Comparison of ENCODE assay signal across 8 mouse cellular contexts in the genomic region with DNA sequence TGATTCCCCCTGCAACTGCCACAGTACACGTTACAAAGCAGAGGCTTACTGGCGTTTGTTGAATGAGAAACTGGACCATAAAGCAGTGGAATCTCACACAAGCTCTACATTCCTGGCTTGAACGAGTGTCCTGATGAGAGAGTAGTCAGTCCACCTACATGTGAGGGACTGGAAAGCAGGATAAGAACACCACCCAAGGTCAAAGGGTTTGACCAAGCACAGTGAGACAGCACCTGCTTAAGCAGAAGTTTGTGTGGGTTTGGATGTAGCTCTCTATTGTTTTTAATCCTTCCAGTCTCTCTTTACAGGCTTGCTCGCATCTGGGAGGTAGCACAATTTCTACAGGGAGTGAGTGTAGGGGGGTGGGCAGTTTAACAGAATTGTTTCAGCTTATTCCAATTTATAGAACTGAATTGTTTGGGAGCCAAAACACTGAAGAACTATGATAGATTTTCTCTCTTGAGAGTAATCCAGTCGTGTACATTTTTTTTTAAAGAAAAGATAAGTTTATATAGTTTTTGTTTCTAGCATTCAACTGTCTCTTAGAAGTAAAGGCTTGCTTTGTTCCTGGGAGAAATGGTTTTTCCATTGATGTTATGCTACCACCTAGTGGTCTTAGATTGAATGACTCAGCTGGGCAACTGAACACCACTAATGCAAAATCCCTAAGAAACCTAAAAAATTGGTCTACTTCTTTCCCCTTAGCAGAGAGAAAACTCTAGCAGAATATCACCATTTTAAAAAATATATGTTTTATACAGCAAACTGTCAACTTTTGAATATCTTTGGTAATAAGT.
DNase-seq lines count a peak whose midpoint lies in the region; ATAC-seq and TF ChIP-seq lines count a peak whose summit lies in the region.

No protein-coding gene starts in this region.

- H3K27ac ChIP-seq in forebrain, postnatal 0 days (ENCODE audit: low read depth, low read length) = no peak overlapping the region
- no peak overlapping the region for H3K27ac ChIP-seq in neural tube, embryonic 12.5 days

- TF ChIP-seq CTCF in forebrain, postnatal 0 days (IDR thresholded peaks at IDR 0.05; ENCODE audit: low read depth) = peak; percentile 85

- H3K4me2 ChIP-seq in forebrain, postnatal 0 days (ENCODE audit: low read depth) = no peak overlapping the region
- no peak overlapping the region for H3K4me2 ChIP-seq in neural tube, embryonic 12.5 days (replicated peaks)

- no peaks in the 10 kb centered on the region for H3K27me3 ChIP-seq in forebrain, postnatal 0 days (ENCODE audit: insufficient read depth, low read length)
- no peaks in the 10 kb centered on the region for H3K27me3 ChIP-seq in neural tube, embryonic 12.5 days (replicated peaks)

- H3K4me3 ChIP-seq in forebrain, postnatal 0 days (ENCODE audit: low read depth, low read length) = no peak overlapping the region
- no peak overlapping the region for H3K4me3 ChIP-seq in neural tube, embryonic 12.5 days

- no peaks in the 10 kb centered on the region for H3K4me1 ChIP-seq in forebrain, postnatal 0 days (ENCODE audit: insufficient read depth)
- no peaks in the 10 kb centered on the region for H3K4me1 ChIP-seq in neural tube, embryonic 12.5 days

- no peaks in the 10 kb centered on the region for H3K9me3 ChIP-seq in forebrain, postnatal 0 days (ENCODE audit: low read length)
- no peaks in the 10 kb centered on the region for H3K9me3 ChIP-seq in neural tube, embryonic 12.5 days

- 27% methylated on average over 5 of the region's 5 CpGs for WGBS in forebrain, postnatal 0 days
- WGBS in neural tube, embryonic 12.5 days = 23% methylated on average over 5 of the region's 5 CpGs

- ATAC-seq in forebrain, postnatal 0 days = peak; percentile 81
- ATAC-seq in neural tube, embryonic 12.5 days (ENCODE audit: low FRiP score, low read depth) = peak; percentile 62

- H3K36me3 ChIP-seq in forebrain, postnatal 0 days (ENCODE audit: insufficient read depth) = no peaks in the 10 kb centered on the region
- H3K36me3 ChIP-seq in neural tube, embryonic 12.5 days = no peaks in the 10 kb centered on the region

- H3K9ac ChIP-seq in forebrain, postnatal 0 days = no peak overlapping the region
- no peak overlapping the region for H3K9ac ChIP-seq in neural tube, embryonic 12.5 days

- peak; percentile 20 for DNase-seq in adrenal gland, adult 2 months
- no peak for DNase-seq in adrenal gland, adult 8-10 months
- peak; percentile 39 for DNase-seq in right cerebral cortex, adult 18-20 months
- no peak for DNase-seq in right cerebral cortex, postnatal 25 days
- DNase-seq in forebrain, postnatal 0 days = peak; percentile 81
- DNase-seq in layer of hippocampus, postnatal 10 days (ENCODE audit: low spot score in 2 of 2) = peak; percentile 30 to 34
- no peak for DNase-seq in spleen, postnatal 10 days (ENCODE audit: low spot score in 2 of 2)

Comparison
In these comparisons a context has a peak if more than half of its experiments do, and no peak if none do; other contexts are left out.
1. DNase-seq: peak in adrenal gland, adult 2 months (single experiment), right cerebral cortex, adult 18-20 months (single experiment), forebrain, postnatal 0 days (single experiment) and layer of hippocampus, postnatal 10 days (2 of 2); none in adrenal gland, adult 8-10 months (single experiment), right cerebral cortex, postnatal 25 days (single experiment) and spleen, postnatal 10 days (0 of 2).